Mouse (Mus musculus) erythroid progenitor cell, adult 5-6 weeks (primary cell): ENCODE measurements at regions not wholly inside any gene's neighbourhood (a gene's known extent, or its start where the extent isn't known, plus 50 kb on each side); places are given as distances from the start of the nearest gene placed in this dataset.
"Not testable (repeated sequence)": the region's sequence is repeated elsewhere in the genome, so short reads cannot be mapped to it uniquely, and the experiment has no call there.

Source experiments
- ATAC-seq: replicated peaks from 2 replicates; pipeline ENCODE4 v1.8.0; 2016; ENCODE audit warnings: moderate number of reproducible peaks, mild to moderate bottlenecking, moderate TSS enrichment, inconsistent platforms; ENCODE audit not compliant: poor library complexity, low FRiP score, severe bottlenecking

DNA sequence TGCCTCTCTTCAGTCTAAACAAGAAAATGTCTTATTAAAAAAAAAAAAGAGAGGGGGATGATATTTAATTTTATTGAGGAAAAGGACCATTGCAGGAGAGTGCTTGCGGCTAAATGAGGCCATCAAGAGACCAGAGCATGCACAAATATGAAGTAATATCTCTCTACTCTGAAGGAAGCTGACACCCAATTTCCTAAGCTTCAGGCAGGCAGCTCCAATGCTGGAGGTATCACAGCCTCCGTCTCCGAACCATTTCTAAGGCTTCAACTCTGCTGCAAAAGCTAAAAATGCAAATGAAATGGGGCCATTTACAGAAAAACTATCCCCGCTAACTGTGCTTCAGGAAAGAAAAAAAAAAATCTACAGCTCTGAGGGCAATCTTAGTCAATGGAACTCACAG lies 164.4 kb upstream of the Camk1g start:
- ATAC-seq: no peak

GRCm38 (mm10) chr1:193526501-193526900 lies 156.4 kb upstream of the Camk1g start:
- no peak for ATAC-seq

- ATAC-seq: no peak
Measured at GRCm38 (mm10) chr1:193522007-193522406, 151.9 kb upstream of the Camk1g start.

DNA sequence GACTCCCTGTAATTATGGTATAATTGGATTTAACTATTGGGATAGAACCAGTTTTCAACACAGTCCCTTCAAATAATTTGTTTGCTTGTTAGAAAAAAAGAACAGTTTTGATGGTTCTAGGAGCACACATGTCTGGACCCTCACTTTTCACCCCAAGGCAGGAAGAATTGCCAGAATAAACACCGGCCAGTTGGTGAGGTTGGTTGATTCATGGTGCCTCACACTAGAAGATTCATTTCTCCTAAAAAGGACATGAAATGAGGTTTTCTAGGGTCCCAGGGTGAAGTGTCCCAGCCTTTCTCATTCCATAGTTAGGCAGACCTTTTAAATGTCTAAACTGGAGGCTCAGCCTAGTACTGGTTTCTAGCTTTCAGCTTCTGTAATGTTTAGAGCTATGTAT lies 148.7 kb upstream of the Camk1g start:
- ATAC-seq: no peak

- ATAC-seq: no peak
Measured at GRCm38 (mm10) chr1:193517968-193518367, 147.9 kb upstream of the Camk1g start.

DNA sequence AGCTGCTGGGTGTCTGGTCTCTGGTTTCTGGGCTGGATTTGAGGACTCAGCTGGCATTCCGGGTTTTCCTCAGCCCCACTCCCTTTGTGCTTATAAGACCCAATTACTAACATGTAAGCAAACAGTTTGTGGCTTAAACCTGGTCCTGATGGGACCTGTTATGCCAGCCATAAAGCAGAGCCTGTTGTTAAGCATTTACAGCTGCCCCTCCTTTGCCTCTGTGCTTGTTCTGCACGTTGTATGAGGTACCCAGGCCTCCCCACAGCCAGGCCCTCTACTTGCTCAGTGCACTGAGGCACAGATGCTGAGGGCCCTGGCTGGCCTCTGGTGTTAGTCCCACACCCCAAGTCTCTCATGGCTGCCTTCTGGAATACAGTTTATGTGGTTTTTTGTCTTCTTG lies 147.2 kb upstream of the Camk1g start:
- ATAC-seq: no peak

GRCm38 (mm10) chr1:193516395-193516794 lies 146.3 kb upstream of the Camk1g start:
- no peak for ATAC-seq

- no peak for ATAC-seq
Measured at GRCm38 (mm10) chr1:193513929-193514710, 144.0 kb upstream of the Camk1g start.

- no peak for ATAC-seq
Measured at GRCm38 (mm10) chr1:193510066-193510793, 140.1 kb upstream of the Camk1g start.

DNA sequence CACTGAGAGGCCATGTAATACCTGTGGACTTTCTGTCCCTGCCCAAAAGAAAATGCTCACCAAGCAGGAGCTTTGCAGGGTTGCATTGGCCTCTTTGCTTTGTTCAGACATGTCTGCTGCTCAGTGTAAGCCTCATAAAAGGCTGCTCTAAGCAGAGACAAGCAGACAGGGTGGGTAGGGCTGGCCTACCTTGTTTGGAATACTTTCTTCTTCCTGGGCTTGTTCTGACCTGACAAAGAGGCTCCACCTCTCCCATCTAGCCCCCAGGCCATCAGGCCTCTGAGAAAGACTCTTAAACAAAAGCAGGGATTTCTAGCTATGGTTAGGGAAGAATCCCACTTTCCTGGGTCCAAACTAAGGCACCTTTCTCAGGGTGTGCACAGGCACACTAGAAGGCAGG lies 138.2 kb upstream of the Camk1g start:
- no peak for ATAC-seq

DNA sequence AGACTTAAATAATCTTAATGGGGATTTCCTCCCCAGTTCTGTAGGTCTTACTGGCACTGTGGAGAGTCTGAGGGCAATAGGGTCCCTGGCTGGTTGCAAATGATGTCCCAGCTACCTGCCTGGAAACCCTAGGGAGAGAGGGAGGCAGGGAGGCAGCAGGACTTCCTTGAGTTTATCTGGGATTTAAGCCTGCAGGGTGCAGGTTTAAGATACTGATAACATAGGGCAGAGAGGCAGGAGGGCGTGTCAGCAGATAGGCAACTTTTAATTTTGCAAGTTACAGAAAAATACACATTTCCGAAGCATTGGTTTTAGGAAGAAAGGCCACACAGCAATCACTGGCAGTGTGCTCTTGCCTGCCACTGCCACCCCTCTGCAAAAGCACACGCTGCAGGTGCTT lies 136.9 kb upstream of the Camk1g start:
- no peak; the same call in 1 of the 2 replicates for ATAC-seq

GRCm38 (mm10) chr1:193505381-193505780 lies 135.3 kb upstream of the Camk1g start:
- ATAC-seq: no peak

DNA sequence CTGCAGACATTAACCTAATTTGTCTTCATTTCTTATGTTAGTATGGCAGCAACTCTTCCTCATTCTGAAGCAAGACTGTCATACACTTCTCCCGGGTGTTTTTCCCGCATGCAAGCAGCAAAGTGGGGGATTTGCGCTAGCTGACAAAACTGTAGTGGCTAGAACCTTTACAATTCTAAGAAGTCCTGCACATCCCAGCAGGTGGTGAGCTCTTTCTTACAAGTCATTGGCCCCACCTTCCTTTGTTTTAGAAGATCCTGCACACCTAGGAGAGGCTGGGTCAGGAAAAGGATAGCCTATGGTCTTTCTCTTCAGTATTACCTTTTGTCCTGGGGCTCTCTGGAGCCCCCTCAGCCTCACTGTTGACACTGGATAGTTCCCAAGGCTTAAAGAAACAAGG lies 134.5 kb upstream of the Camk1g start:
- no peak for ATAC-seq

DNA sequence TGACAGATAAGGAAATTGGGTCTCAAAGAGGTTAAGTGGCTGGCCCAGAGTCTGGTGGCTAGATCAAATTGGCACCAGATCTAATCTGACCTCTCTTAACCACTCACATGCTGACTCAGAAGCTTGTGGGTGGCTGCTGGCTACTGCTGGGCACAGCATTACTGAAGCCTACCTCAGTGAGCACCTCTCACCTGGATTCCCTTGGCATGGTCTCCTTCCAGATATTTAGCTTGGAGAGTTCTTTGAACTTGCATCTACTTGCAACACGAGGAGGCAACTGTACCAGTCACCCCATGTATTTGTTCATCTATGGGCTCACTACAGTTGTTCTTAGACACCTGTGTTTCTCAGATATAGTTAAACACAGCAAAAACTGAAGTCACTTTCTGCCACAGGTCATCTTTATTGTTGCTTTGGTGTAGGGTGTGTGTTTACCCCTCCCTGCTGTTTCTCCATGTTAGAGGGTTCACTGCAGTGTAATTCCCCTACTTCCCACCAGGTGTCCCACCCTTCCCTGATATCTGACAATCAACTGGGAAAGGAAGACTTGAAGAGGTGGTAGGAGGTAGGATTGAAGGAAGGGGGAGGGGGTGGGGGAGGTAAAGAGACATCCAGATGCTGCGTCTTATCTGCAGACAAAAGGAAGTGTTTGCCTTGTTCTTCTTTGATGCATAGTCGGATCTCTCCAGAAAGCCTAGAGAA lies 133.7 kb upstream of the Camk1g start:
- no peak for ATAC-seq

- ATAC-seq: no peak
Measured at GRCm38 (mm10) chr1:193496265-193497183, 126.4 kb upstream of the Camk1g start.

- ATAC-seq: no peak
Measured at GRCm38 (mm10) chr1:193488039-193488438, 117.9 kb upstream of the Camk1g start.

GRCm38 (mm10) chr1:193486668-193487067 lies 116.6 kb upstream of the Camk1g start:
- not testable (repeated sequence) for ATAC-seq

DNA sequence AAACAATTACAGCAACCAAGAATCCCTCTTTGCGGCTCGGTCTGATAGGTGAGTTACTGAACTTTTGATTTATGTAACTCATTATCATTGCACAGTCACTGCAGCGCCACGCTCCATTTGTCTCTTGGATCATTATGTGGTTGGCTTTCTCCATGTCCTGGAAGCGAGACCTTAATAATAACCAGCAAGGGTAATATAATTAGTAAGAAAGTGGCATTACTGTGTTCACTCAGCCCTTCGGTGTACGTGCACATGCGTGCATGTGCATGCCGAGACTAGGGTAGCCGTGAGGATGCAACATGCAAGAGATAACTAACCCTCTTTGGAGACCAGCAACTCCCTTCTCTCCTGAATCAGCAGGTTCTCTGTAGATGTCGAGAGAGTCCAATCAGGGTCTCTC lies 114.9 kb upstream of the Camk1g start:
- ATAC-seq: no peak

GRCm38 (mm10) chr1:193477298-193477697 lies 107.2 kb upstream of the Camk1g start:
- ATAC-seq: no peak

GRCm38 (mm10) chr1:193476805-193477204 lies 106.7 kb upstream of the Camk1g start:
- ATAC-seq: no peak
